Mouse (Mus musculus) adrenal gland, adult (tissue): ENCODE measurements around the gene Mep1a.
"Not testable (repeated sequence)": the region's sequence is repeated elsewhere in the genome, so short reads cannot be mapped to it uniquely, and the experiment has no call there.

Experiments
- DNase-seq, 2 experiments: peaks; one replicate each; pipeline ENCODE4 v3.0.0; 2022 to 2023; ENCODE audit warnings: low spot score in 1 of 2; ENCODE audit not compliant: inconsistent age in 2 of 2

The Mep1a gene

DNA sequence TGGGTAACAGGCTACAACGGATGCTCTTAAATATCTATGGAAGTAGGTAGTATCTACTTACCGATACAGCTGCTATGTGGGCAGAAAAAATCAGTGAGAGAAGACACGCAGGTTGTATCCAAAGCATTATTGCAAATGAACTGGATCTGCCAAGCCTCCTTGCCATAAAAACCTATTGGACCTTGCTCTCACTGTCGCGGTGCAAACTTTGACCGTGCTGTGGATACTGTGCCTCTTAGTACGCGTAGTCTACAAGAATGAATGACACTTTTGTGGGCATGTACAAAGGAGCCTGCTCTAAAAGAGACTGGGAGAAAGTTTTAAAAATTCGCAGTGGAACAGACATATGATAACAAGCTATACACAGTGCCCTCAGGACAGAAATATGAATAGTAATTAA is at the start of gene Mep1a:
TSS of gene Mep1a (minus strand) at position 221 of the 400 bp plus-strand sequence.
- DNase-seq = no peak

DNA sequence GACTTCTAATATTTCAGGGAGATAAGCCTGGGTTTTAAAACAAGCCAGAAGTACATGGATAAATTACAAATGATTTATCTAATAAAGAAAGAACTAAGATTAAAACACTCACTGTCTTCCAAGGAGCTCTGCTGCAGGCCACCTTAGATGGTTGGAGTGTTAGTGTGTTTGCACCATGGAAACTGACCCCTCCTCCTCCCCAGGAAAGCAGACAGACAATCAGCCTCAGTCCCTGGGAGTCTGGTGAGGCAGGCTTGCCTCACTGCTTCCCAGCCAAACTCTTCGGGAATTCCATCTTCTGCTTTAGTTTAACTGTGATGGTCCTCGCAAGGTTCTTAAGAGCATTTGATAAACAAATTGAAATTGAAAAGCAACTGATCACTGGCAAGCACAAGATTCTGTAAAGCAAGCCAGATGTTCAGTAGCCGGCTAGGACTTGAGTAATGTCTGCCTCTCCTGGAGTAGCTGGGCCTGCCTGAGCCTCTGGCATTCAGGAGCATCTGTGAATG is 48.6 kb upstream of the Mep1a start:
- no peak for DNase-seq

DNA sequence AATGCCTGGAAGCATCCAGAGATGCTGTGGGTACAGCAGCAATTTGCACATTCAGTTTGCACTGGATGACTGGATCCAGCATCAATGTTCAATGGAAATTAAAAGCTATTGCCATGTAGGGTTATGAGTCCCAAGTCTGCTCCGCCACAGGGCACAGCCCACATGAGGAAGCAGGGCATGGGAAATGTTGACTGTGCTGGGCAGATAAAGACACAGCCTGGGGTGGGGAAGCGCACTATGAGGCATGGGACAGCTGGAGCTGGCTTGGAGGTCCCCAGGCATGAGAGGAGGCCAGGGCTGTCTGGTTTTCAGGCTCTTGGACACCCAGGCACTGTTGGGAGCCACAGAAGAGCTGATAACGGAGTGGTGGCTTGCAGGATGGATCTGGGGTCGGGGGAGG is 41.4 kb upstream of the Mep1a start:
- no peak for DNase-seq

DNA sequence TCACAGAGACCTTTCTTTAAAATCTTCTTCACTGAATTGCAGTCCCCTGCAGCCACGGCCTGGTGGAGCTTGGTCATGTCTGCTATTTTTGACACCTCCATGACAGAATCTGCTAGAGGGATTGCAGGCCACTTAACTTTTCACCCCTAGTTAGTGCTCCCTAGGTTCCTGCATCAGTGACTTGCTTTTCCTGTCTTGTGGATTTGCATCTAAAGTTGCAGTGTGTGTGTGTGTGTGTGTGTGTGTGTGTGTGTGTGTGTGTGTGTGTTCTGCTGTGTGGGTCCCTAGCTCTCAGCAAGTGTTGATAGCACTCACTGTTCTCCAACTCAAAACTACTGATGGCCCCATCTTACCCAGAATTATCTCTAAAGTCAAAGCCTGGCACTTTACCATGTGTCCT is 40.9 kb upstream of the Mep1a start, which contains the start of gene Ankrd66:
TSS of gene Ankrd66 (minus strand) at position 101 of the 400 bp plus-strand sequence.
- no peak for DNase-seq

DNA sequence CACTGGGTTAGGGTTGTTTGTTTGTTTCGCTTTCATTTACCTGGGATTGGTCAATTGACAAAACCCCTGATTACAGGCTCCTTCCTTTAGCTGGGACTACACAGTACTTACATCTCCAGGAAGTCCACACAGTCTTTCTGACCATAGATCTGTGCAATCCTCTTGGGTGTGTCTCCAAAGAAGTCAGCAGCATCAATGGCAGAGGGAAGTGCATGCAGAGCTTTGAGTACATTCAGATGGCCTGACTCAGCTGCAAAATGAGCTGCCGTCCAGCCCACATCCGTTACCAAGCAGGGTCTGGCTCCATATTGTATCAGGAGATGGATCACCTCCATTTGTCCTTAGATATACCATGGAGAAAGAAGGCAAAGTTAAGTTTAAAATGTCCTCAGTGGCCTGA is 36.2 kb upstream of the Mep1a start:
- no peak for DNase-seq

DNA sequence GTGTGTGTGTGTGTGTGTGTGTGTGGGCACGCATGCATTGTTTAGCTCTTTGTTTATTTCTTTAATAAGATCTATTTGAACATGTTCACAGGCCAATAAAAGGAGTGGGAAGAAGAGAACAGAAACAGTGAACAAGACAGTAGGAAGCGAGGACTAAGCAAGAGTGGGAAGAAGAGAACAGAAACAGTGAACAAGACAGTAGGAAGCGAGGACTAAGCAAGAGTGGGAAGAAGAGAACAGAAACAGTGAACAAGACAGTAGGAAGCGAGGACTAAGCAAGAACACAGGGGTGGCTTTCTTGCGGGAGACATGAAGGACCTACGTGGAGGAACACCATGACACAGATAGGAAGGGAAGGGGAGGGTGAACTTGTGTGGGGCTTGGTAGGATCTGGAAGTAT is 34.2 kb upstream of the Mep1a start:
- not testable (repeated sequence) for DNase-seq

DNA sequence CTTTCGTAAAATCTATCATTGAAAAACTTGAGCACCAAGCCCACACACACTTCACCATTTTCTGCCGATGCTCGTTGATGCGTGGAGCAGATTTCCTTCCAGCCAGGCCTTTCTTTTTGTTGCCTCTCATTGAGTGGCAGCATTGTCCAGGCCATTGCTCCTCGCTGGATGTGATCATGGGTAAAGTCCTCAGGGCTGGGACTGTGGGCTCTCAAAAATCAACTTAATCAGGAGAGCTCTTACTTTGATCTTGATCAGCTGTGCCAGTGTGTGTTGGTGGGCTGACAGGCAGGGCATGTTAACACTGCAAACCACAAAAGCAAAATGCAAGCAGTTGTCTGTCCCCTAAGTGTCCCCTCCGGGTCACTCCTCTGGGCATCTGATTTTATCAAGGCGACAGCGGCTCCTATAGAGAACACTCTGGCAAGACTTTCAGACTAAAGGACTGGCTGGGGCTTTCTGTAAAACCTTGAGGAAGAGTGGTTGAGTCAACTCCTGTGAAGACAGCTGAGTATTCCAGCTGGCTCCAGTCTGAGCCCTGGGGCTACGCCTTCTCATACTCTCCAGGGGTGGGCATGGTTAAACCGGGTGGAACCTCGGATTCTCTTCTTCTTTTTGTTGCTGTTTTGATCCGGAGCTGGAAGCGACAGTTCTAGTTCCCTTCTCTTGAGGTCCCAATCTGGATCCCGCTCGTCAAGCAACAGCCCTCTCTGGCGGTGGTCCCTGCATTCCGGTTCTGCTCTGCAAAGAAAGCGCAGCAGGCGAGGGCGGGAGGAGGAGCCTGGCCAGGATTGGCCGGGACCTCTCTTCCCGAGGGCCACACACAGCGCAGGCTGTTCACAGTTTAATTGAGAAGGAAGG is 32.0 kb upstream of the Mep1a start:
- DNase-seq = peak; percentile 14 to 27

DNA sequence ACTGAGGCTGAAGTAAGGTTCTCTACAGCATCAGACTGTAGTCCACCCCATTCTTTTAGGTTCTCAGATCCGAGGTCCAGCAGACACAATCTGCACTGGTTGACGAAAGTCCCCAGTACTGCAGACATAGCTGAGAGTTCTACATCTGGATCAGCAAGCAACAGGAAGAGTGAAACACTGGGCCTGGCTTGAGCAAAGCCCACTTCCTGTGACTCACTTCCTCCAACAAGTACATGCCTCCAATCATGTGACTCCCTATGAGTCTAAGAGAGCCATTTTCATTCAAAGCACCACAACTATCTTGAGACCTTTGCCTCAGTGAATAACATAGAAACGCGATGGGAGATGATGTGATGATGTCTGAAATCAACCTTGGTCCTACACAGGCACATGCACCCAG is 28.6 kb upstream of the Mep1a start:
- no peak for DNase-seq

DNA sequence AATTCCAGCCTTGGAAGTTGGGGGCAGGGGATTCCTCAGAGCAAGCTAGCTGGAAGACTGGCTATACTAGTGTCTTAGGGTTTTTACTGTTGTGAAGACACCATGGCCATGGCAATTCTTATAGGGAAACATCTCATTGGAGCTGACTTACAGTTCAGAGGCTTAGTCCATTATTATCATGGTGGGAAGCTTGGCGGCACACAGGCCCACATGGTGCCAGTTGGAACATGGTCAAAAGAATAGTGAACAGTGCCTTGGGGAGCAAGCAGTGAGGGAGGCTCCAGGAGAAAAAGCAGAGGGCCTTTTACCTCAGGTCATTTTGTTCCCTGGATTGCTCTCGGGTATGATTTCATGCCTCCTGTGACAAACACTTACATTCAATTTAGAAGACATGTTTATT is 27.9 kb upstream of the Mep1a start:
- DNase-seq = no peak

DNA sequence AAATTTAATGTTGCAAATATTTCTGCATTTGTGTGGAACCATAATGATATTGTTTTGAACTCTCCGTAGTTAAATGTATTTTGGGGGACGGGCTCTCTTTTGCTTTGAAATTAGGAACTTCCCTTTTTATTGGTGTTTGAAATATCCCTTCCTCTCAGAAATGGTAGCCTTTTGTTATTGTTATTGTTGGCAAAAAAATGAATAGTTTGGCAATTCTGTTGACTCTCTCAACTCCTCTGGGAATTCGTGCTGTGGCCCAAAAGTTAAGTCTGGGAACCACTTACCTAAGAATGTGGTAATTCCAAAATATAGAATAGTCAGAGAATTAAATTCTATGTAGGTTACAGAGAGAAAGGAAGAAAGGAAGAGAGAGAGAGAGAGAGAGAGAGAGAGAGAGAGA is 17.6 kb upstream of the Mep1a start:
- DNase-seq = no peak

DNA sequence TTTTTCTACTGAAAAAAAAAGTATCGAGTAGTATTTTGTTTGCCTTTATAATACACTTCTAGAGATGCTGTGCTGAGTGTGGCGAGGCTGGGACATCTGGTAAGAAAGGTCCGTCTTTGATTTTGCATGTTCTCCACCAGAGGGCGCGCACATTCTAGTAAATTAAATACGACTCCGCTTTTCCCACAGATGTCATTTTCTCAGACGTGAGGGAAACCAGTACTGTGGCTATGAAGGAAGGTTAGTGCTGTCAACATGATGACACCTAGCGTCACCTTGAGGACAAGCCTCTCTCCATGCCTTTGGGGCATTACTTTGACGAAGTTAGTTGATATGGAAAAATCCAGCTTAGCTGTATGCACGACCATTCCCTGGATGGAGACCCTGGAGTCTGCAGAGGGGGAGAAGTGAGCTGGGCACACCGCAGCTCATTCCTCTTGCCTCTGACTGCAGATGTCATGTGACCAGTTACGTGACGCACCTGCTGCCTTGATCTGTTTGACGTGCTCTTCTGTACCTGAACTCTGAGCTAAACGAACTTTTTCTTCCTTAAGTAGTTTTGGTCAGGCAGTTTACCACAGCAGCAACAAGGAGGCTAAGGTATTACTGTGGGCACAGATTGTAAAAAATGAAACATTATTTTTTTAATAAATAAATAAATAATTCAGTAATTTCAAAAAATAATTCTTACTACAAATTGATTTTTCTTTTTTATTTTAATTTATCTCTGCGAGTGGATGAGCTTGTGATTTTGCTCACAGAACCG is 16.2 kb upstream of the Mep1a start:
- DNase-seq = peak; percentile 47 to 85

DNA sequence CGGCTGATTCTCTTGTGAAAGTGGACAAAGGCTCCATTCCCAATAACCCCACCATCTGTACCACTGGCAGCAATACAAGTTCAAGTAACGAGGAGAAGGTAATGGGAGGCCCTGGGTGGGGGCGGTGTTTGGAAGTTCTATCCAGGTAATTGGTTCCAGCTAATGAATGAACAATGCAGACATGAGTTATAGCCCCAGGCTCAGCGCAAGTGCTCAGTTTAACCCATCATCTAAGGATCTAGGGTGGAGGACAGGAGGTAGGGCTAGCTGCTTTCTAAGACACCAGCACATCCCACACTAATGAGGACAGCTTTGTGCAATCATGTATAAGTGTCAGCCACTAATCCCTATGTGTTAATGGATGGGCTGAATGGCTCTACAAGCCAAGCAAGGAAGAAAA is 8.2 kb upstream of the Mep1a start:
- DNase-seq = no peak

DNA sequence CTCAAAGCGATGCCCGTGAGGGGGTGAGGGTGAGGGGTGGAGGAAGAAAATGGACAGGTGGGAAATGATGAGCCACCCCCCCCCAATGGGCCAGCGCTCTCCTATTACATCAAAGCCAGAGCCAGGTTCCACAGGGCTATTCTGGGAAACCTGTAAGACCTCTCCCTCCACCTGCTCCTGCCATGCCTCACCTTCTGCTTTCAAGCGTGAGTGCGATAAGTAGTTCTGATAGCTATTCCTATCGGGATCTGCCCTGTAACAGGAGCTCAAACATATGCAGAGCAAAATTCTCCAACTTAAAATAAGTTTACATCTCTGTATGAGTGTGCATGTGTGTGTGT is 2.0 kb upstream of the Mep1a start:
- no peak for DNase-seq

DNA sequence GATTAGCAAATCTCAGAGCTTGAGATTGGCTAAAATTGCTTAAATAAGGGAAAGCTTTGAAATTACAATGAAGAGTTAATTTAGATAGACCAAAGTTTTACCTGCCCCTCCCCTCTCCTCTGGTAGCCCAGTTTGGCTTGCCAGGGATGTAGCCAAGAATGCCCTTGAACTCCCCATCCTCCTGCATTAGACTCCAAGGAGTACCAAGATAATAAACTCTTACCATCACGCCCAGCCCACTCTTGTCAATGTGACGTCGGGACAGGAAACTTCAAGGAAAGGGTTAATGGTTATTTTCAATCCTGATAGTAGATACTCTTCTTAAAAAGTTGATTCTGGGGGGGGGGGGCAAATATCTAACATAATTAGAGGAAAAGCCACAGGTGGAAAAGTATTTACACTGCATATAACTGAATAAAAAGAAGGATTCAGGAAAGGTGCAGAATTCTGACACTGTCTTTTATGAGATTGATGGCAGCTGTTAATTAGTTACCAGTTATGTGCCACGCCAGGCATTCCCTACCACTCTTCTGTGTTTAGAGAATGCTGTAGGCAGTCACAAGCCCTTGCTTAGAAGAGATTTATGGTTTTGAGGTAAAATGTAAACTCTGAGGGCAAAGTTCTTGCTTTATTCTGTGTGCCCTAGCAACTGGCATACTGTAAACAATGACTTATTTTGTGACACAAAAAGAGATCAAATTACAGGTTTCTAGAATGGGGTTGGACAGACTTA is 1.4 kb upstream of the Mep1a start:
- no peak for DNase-seq

DNA sequence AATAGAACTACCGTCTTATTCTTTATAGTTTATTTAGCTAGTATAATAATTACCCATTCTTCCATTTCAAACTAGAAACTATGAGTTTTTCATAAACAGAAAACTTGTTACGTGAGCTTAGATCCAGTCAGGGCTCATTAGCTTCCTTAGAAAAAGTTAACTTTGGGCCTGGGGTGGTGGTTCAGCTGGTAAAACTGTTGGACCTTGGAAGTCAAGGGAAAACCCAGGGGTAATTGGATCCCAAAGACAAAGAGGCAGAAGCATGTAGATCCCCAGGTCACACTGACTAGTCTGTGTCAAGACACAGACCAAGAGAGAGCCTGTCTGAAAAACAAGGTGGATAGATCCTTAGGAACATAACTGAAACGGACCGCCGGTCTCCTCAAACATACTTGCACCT is 981 bp downstream of the Mep1a start:
- no peak for DNase-seq

DNA sequence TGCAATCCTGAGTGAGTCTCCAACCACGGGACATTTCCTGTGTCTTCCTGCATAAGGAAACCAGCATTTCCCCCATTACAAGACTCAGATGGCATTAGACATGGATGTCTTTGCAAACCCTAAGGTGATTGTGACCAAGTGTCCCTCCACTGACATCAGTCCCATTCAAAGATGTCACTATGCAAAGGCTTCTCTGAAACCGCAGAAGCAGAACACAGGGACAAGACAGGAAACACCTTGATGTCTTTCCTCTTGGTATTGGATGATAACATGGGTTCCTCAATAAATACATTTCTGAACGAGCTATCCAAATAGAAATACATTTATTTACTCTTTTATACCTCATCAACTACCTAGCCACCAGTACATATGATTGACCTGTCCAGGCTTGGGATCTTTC is 1.4 kb downstream of the Mep1a start:
- DNase-seq = no peak

DNA sequence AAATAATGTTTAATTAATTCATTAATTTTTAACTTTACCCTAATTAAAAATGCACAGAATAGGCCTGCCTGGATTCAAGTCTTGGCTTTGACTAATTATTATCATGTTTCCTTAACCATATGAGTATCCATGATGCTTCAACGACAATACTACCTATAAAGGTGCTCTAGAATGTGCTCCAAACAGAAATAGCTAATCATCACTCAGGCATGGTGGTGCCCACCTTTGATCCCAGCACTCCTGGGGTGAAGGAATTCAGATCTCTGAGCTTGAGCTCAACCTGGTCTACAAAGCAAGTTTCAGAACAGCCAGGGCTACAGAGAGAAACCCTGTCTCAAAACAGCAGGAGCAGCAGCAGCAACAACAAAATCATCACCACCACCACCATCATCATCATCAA is 2.1 kb downstream of the Mep1a start:
- DNase-seq = no peak

DNA sequence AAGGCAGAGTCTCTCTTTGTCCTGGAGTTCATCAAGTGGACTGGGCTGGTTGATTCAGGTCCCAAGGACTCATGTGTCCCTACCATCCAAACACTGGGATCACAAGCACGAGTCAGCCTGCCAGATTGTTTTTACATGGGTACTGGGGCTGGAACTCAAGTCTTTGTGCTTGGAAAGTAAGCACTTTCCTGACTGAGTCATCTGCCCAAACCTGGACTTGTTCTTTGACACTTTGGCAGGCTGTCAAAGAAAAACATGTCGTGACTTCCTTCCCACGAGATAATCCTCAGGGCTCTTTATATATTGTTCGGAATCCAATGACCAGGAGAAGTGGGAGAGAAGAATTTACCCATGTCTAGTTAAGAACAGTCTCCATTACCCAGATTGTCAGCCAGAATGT is 5.1 kb downstream of the Mep1a start:
- no peak for DNase-seq

DNA sequence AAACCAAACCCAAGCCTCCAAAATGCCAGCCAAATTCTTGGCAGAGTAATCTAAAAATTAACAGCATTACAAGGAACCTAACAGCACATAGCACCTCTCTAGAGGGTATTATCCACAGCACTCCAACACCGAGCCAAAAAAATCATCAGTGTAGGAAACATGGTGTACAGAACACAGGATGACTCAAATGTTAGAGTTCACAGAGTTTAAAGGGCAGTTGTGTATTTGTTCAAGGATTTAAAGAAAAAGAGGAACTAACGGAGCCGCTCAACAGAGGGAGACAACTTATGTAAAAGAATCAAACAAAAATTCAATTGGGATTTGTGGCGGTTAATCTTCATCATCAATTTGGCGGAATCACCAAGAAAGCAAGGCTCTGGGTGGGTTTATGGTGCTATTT is 7.1 kb downstream of the Mep1a start:
- DNase-seq = no peak

DNA sequence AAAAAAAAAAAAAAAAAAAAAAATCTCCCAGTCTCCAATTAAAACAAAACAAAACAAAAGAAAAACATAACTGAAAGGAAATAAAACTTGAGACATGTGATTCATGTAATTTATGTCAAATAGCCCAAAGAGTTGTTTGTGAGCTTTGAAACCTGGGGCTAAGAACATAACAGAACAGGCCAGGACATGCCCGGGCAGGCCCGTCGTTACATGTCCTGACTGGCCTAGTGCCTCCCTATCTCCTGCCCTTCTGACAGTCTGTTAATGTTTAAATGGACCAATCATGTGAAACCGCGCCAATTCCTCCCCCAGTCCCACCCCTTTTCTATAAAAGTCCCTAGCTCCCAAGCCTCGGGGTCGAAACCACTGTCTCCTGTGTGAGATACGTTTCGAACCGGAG is 12.2 kb downstream of the Mep1a start:
- DNase-seq = not testable (repeated sequence)

DNA sequence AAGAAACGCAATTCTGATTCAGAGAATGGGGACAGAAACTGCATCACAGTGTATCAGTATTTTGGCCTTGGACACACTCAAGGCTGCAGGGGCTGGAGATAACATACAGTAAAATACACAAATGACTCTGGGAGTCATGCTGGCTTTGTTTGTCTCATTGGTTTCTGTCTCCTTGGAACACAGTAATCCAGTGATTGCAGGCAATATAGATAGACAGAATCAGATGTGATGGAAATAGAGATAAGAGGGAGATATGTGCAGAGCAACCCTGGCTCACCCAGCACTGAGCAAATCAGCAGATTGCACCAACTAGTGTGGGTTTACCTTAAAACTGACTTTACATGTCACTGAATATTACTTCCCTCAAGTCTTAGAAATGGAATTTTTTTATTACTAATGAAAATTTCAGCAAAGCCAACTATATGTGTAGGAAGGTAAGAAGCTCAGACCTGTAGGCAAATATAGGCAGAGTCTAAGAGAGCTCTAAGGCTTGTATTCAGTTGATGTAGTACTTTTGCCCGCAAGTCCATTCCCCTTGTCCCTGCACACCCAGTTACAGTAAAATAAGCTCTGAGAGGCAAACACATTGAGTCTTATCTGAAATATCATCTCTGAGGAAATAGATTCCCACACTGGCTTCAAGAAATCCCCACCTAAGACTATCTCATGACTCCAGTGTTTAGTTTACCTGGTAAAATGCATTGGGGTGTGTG is 14.0 kb downstream of the Mep1a start:
- DNase-seq = peak; percentile 39 to 42
